Mouse (Mus musculus) E14TG2a.4 (cell line): ENCODE measurements around the gene Siglece.

ENCODE experiments used
- H3K27me3 ChIP-seq: 2 replicates; pipeline ENCODE4 v1.6.1; 2014; ENCODE audit warnings: low read length, control low read depth; ENCODE audit not compliant: insufficient read depth
- H3K36me3 ChIP-seq: 2 replicates; pipeline ENCODE4 v1.6.1; 2014; ENCODE audit warnings: low read length, control low read depth; ENCODE audit not compliant: insufficient read depth
- H3K4me1 ChIP-seq: replicated peaks from 2 replicates; pipeline ENCODE4 v1.6.1; 2014; ENCODE audit warnings: low read depth, low read length, control low read depth
- H3K4me3 ChIP-seq: replicated peaks from 2 replicates; pipeline ENCODE4 v1.5.1; 2014; ENCODE audit warnings: mild to moderate bottlenecking, low read length
- H3K9me3 ChIP-seq: 2 replicates; pipeline ENCODE4 v1.6.1; 2014; ENCODE audit warnings: low read length, control low read depth
- CTCF ChIP-seq: conservative IDR thresholded peaks from 2 replicates; pipeline ENCODE4 v1.5.1; 2014; ENCODE audit warnings: low read length
- NANOG ChIP-seq: IDR thresholded peaks from 2 replicates; pipeline ENCODE4 v1.6.1; 2014; ENCODE audit warnings: borderline replicate concordance, low read length, mixed read lengths
- POU5F1 ChIP-seq: IDR thresholded peaks from 2 replicates; pipeline ENCODE4 v1.6.1; 2014; ENCODE audit warnings: low read length, borderline replicate concordance

The Siglece gene

GRCm38 (mm10) chr7:43643046-43643652, 16.8 kb downstream of the Siglece start:
- Histone ChIP-seq H3K27me3 (no peaks in the 10 kb centered on the region), H3K4me1 (peaks cover 15% of the 10 kb centered on the region), H3K9me3 (no peaks in the 10 kb centered on the region), H3K4me3 (peak overlapping the region; percentile 39), H3K36me3 (no peaks in the 10 kb centered on the region)
- TF ChIP-seq NANOG (no peak), CTCF (no peak), POU5F1 (no peak)

- H3K4me3 ChIP-seq = no peak overlapping the region
- peaks cover 15% of the 10 kb centered on the region for H3K4me1 ChIP-seq
- H3K9me3 ChIP-seq = no peaks in the 10 kb centered on the region
- no peaks in the 10 kb centered on the region for H3K36me3 ChIP-seq
- H3K27me3 ChIP-seq = no peaks in the 10 kb centered on the region
- TF ChIP-seq CTCF = no peak
- TF ChIP-seq POU5F1 = no peak
- no peak for TF ChIP-seq NANOG
Observed at GRCm38 (mm10) chr7:43642587-43642986, 17.4 kb downstream of the Siglece start.

- TF ChIP-seq CTCF (no peak), NANOG (no peak), POU5F1 (no peak)
- Histone ChIP-seq H3K27me3 (no peaks in the 10 kb centered on the region), H3K36me3 (no peaks in the 10 kb centered on the region), H3K4me1 (peaks cover 20% of the 10 kb centered on the region), H3K9me3 (no peaks in the 10 kb centered on the region), H3K4me3 (no peak overlapping the region)
Observed at GRCm38 (mm10) chr7:43637118-43637517, 22.8 kb downstream of the Siglece start.

- no peaks in the 10 kb centered on the region for H3K27me3 ChIP-seq
- H3K4me1 ChIP-seq = peaks cover 20% of the 10 kb centered on the region
- H3K4me3 ChIP-seq = no peak overlapping the region
- H3K9me3 ChIP-seq = no peaks in the 10 kb centered on the region
- H3K36me3 ChIP-seq = no peaks in the 10 kb centered on the region
- no peak for TF ChIP-seq POU5F1
- no peak for TF ChIP-seq NANOG
- TF ChIP-seq CTCF = no peak
Observed at GRCm38 (mm10) chr7:43636194-43636593, 23.8 kb downstream of the Siglece start.

GRCm38 (mm10) chr7:43634500-43634899, 25.5 kb downstream of the Siglece start, which contains the start of gene Ceacam18:
Gene Ceacam18 (plus strand): TSS chr7:43634707.
- H3K4me3 ChIP-seq = no peak within 1 kb of the TSS
- peaks cover 14% of the 10 kb centered on the region for H3K4me1 ChIP-seq
- TF ChIP-seq POU5F1 (no peak), NANOG (no peak), CTCF (no peak)
- H3K9me3 ChIP-seq = no peaks in the 10 kb centered on the region
- H3K36me3 ChIP-seq = no peaks in the 10 kb centered on the region
- no peaks in the 10 kb centered on the region for H3K27me3 ChIP-seq

GRCm38 (mm10) chr7:43633940-43634339, 26.0 kb downstream of the Siglece start:
- H3K9me3 ChIP-seq = no peaks in the 10 kb centered on the region
- peaks cover 14% of the 10 kb centered on the region for H3K4me1 ChIP-seq
- no peaks in the 10 kb centered on the region for H3K27me3 ChIP-seq
- H3K4me3 ChIP-seq = no peak overlapping the region
- TF ChIP-seq NANOG (no peak), POU5F1 (no peak), CTCF (no peak)
- H3K36me3 ChIP-seq = no peaks in the 10 kb centered on the region

GRCm38 (mm10) chr7:43625794-43626422, 34.1 kb downstream of the Siglece start:
- H3K4me3 ChIP-seq = no peak overlapping the region
- H3K36me3 ChIP-seq = 0 out of 2 replicates have a peak, but pooled peaks cover 2% of the 10 kb centered on the region
- TF ChIP-seq POU5F1 (no peak), NANOG (no peak)
- H3K4me1 ChIP-seq = peaks cover 11% of the 10 kb centered on the region
- no peaks in the 10 kb centered on the region for H3K9me3 ChIP-seq
- no peaks in the 10 kb centered on the region for H3K27me3 ChIP-seq

- Histone ChIP-seq H3K27me3 (no peaks in the 10 kb centered on the region), H3K36me3 (peaks cover 9% of the 10 kb centered on the region), H3K4me1 (peaks cover 11% of the 10 kb centered on the region), H3K9me3 (no peaks in the 10 kb centered on the region), H3K4me3 (peak overlapping the region; percentile 66)
- TF ChIP-seq POU5F1 = no peak
- no peak for TF ChIP-seq NANOG
- no peak for TF ChIP-seq CTCF
Observed at GRCm38 (mm10) chr7:43625065-43625464, 34.9 kb downstream of the Siglece start.
